Mouse (Mus musculus) ovary, postnatal 36 days (tissue): Measurements from ENCODE around the gene Snx9.

Source experiments
- DNase-seq: peaks from one replicate; pipeline ENCODE4 v3.0.0; 2022; ENCODE audit warnings: low spot score, mixed read lengths

Snx9 gene

GRCm38 (mm10) chr17:5932161-5932560 is 91.0 kb downstream of the Snx9 start:
- no peak for DNase-seq

- DNase-seq: peak; percentile 80
Measured at GRCm38 (mm10) chr17:5934554-5935324, 93.6 kb downstream of the Snx9 start.

GRCm38 (mm10) chr17:5935680-5936079 is 94.6 kb downstream of the Snx9 start:
- no peak for DNase-seq

DNA sequence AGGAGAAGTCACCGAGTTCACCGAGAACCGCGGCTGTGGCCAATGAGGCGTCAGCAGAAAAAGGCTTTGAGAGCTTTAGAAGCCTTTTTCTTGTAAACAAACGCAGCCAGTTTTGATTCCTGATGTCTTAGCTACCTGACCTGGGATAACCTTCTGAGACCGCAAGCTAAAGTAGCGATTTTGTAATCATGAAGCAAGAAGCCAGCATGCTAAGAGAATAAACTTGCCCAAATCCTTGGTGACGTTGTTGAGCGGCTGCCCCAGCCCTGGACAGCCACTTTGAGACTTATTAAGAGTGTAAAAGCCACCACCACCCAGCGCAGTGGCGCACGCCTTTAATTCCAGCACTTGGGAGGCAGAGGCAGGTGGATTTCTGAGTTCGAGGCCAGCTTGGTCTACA is 95.1 kb downstream of the Snx9 start:
- no peak for DNase-seq

GRCm38 (mm10) chr17:5937441-5937840 is 96.3 kb downstream of the Snx9 start:
- DNase-seq: no peak

DNA sequence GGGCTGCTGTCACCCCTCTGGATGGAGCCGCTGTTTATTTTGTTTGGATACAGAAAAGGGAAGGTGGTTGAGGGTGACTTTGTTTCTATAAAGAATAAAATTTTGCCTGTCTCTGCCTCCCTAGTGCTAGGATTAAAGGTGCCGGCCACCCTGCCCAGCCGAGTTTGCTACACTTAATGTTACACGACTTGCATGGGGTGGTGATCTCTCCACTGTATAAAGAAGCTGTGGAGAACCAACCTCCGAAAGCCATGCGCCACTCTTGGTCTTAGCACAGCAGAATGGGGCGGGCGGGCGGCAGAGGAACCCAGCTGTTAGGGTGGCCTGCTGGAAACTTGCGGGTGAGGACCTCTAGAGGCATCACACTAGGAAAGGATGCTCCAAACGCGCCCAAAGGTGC is 98.7 kb downstream of the Snx9 start:
- no peak for DNase-seq

GRCm38 (mm10) chr17:5940792-5941191 is 99.7 kb downstream of the Snx9 start:
- DNase-seq: peak; percentile 85

GRCm38 (mm10) chr17:5941230-5942043 is 100.3 kb downstream of the Snx9 start, which contains the start of gene Synj2:
Gene Synj2 (plus strand): TSS chr17:5941280.
- DNase-seq: peak; percentile 66

DNA sequence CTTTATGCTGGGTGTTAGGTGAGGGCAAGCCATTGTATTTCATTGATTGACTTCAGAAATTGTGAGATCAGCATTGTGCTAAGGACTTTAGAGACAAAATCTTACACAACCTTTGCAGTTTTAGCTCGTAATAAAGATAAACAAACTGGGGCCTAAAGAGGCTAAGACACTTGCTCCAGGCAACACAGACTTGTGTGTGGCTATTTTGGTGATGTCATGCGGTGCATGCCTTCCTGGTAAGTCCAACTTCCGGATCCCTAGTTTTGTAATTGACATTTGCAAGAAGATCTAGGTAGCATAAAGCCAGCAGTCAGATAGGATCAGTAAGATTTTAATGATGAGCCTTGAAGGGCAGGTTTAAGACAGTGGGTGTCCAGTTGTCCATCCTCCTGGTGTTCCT is 101.0 kb downstream of the Snx9 start:
- DNase-seq: no peak

- no peak for DNase-seq
Measured at GRCm38 (mm10) chr17:5943053-5943452, 101.9 kb downstream of the Snx9 start.

GRCm38 (mm10) chr17:5947039-5947438 is 105.9 kb downstream of the Snx9 start:
- DNase-seq: no peak

- DNase-seq: no peak
Measured at GRCm38 (mm10) chr17:5952455-5952854, 111.3 kb downstream of the Snx9 start.

- DNase-seq: no peak
Measured at GRCm38 (mm10) chr17:5956350-5957000, 115.3 kb downstream of the Snx9 start.

DNA sequence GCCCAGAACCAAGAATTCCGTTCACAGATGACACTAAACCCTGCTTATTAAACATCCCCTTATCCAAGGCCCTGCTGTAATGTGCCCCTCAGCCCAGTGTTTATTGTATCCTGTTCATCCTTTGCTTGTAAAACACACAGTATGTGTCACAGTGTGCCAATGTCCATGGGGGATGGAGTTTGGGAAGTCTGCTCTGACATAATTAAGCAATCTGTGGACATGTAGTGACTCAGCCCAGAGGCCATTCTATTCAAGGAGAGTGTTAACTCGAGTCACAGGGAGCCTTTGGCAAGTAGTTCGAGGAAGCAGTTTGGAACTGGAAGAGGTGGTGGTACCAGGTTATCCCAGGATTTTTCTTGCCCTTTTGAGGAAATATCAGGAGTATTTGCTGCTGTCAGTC is 116.0 kb downstream of the Snx9 start:
- DNase-seq: no peak

GRCm38 (mm10) chr17:5958229-5958628 is 117.1 kb downstream of the Snx9 start:
- DNase-seq: no peak

DNA sequence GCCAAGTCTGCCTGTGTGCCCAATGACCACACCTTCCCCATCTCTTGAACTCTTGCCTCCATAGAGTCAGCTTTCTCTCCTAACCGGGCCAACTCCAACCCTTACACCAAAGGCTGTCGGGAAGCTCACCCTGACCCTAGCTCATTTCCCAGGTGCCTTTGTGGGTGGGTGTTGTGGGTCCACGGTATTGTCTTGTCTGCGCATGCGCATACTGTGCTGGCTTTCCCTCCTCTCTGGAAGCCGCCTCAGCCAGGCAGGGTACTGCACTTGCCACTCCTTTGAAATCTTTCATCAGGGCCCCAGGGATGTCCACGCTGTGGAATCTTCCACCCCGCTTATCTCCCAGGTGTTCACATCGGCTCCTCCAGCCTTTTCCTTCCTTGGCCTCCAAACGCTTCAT is 117.5 kb downstream of the Snx9 start:
- no peak for DNase-seq

DNA sequence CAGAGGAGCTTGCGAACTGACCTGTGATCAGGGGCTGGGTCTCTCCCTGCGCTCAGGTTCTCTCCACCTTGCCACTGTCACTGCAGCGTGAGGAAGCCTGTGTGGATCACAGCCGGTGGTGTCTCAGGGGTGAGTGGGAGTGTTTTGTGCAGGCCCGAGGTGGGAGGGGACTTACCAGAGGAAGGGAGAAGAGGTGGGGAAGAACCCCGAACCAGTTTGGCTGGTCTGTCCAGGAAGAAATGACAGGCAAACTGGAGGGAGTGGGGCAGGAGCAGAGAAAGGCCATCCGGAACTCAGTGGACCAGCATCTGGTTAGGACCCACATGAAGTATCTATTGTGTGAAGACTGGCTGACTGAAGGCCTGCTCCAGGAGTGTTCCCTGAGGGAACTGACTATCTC is 118.0 kb downstream of the Snx9 start:
- no peak for DNase-seq

DNA sequence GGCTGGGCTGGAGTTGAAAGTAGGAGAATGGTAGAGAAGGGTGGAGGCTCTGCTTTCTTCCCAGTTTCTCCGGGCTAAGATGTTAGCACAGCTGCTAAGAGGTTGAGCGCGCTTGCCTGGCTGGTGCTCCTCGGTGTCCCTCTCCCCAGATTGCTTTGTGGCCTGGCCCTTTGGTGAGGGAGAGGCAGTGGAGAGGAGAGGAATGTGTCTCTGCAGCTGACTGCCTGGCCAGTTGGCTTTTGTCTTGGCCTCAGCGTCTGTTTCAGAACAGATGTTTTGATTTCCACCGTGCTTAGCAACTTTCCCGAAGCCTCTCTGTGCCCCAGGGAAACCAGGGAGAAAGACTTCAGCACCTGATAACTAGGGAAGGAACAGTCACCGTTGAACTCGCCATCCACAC is 118.7 kb downstream of the Snx9 start:
- DNase-seq: no peak

- no peak for DNase-seq
Measured at GRCm38 (mm10) chr17:5963766-5964165, 122.6 kb downstream of the Snx9 start.

- no peak for DNase-seq
Measured at GRCm38 (mm10) chr17:5965084-5965781, 124.1 kb downstream of the Snx9 start.

DNA sequence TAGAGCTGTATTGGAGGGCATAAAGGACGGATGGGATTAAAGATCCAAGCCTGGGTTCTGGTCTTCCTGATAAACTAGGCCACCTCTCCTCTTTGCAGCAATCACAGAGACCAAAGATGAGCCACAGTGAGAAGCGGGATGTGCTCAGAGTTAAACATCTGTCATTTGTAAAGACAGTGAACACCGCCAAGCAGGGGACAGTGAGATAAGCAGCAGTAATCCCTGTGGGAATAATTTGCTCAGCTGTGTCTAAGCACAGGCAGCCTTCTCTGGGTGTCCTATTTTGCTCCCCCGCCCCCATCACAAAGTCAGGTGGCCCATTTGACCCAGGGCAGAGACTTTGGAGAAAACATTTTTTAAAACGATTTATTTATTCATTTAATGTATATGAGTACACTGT is 125.6 kb downstream of the Snx9 start:
- no peak for DNase-seq

GRCm38 (mm10) chr17:5968562-5968961 is 127.4 kb downstream of the Snx9 start:
- no peak for DNase-seq
